Mouse (Mus musculus) erythroblast, embryonic 14.5 days (primary cell): ENCODE data around the gene Mup5.

Experiments
- GATA1 ChIP-seq: IDR thresholded peaks from 2 replicates; pipeline ENCODE4 v1.6.1; 2012; ENCODE audit warnings: low read length, inconsistent platforms, mixed read lengths
- TAL1 ChIP-seq: IDR thresholded peaks from 3 replicates; pipeline ENCODE4 v1.6.1; 2012; ENCODE audit warnings: low read length, inconsistent platforms, mixed read lengths

DNA sequence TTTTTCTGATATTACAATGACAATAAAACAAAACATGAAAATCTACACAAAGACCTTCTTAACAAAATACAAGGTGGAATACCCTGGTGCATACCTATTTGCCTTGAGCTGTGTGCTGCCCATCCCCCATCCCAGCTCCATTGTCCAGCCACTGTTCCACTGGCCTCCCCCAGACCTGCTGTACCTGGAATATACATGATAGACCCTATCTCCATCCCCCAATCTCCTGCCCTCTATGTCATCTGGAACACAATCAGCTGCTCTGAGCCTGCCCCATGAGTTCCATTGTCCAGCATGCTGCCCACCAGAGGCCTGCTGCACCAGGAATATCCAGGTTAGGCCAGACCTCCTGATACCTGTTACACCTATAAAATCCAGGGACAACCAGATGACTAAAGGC is 21.6 kb downstream of the Mup5 start:
- no peak for TF ChIP-seq GATA1
- no peak for TF ChIP-seq TAL1
